Mouse (Mus musculus) limb, embryonic 14.5 days (tissue): Measurements from ENCODE around the gene Sbno2. TPM values are rescaled to one million over a fixed set of nuclear protein-coding genes. Genes with fewer than 3 reads are reported as not detected.
A peak's percentile ranks its signal among the peaks of the same experiment; 100 is the strongest.

Source experiments
- ATAC-seq: fragments of 200-750 bp; cut with Nextera tagmentation; 2 replicates; pipeline ENCODE4 v1.8.0; 2017; ENCODE audit warnings: low read depth, moderate number of reproducible peaks, moderate TSS enrichment; ENCODE audit not compliant: low FRiP score
- DNase-seq: peaks from one replicate; pipeline ENCODE4 v3.0.0-alpha.2; 2015; ENCODE audit warnings: low spot score
- H3K27ac ChIP-seq: fragments of 300-500 bp; sonication (generic); replicated peaks from 2 replicates; pipeline ENCODE4 v1.5.1; 2014; ENCODE audit warnings: low read depth, mild to moderate bottlenecking, low read length, moderate library complexity, mixed read lengths
- H3K27me3 ChIP-seq: fragments of 300-500 bp; sonication (generic); 2 replicates; pipeline ENCODE4 v1.6.1; 2014; ENCODE audit warnings: low read length, mixed read lengths; ENCODE audit not compliant: control insufficient read depth, insufficient read depth
- H3K36me3 ChIP-seq: fragments of 300-500 bp; sonication (generic); 2 replicates; pipeline ENCODE4 v1.6.1; 2014; ENCODE audit warnings: mild to moderate bottlenecking, low read length, moderate library complexity, mixed read lengths; ENCODE audit not compliant: control insufficient read depth, insufficient read depth
- H3K4me1 ChIP-seq: fragments of 300-500 bp; sonication (generic); 2 replicates; pipeline ENCODE4 v1.6.1; 2014; ENCODE audit warnings: antibody characterized with exemption, low read length, mixed read lengths; ENCODE audit not compliant: control insufficient read depth, insufficient read depth
- H3K4me2 ChIP-seq: fragments of 300-500 bp; sonication (generic); replicated peaks from 2 replicates; pipeline ENCODE4 v1.6.1; 2014; ENCODE audit warnings: low read depth, mild to moderate bottlenecking, low read length, moderate library complexity; ENCODE audit not compliant: severe bottlenecking
- H3K4me3 ChIP-seq: fragments of 300-500 bp; sonication (generic); replicated peaks from 2 replicates; pipeline ENCODE4 v1.5.1; 2014; ENCODE audit warnings: low read length
- H3K9ac ChIP-seq: fragments of 300-500 bp; sonication (generic); 2 replicates; pipeline ENCODE4 v1.6.1; 2014; ENCODE audit warnings: mild to moderate bottlenecking, low read depth, low read length, moderate library complexity; ENCODE audit not compliant: severe bottlenecking
- H3K9me3 ChIP-seq: fragments of 300-500 bp; sonication (generic); 2 replicates; pipeline ENCODE4 v1.6.1; 2016; ENCODE audit warnings: low read length; ENCODE audit not compliant: control insufficient read depth
- POLR2A ChIP-seq: fragments of 200-500 bp; IDR thresholded peaks from 2 replicates; pipeline ENCODE4 v1.8.0; 2012; ENCODE audit warnings: inconsistent platforms, mild to moderate bottlenecking, moderate library complexity, borderline replicate concordance; ENCODE audit not compliant: insufficient read depth, insufficient read length; ENCODE audit errors: extremely low read depth
- WGBS: fragments of 180-500 bp; shearing (Covaris S2); extraction: QIAGEN DNeasy Blood & Tissue Kit; methylation state at CpG from one replicate; pipeline ENCODE4 v1.1.7; 2014; 5-methylcytosine and 5-hydroxymethylcytosine counted together
- polyA plus RNA-seq, 2 experiments: library from polyadenylated mRNA; depleted of rRNA in 1 of 2; stranded (reverse) in 1 of 2; unstranded in 1 of 2; fragments of >200 nt; fragmentation: Nextera tagmentation in 1 of 2; extraction: Ambion mirVana in 1 of 2; gene quantifications; 2 replicates each; pipeline versions ENCODE4 v1.2.1 to v1.2.3; 2012 to 2014

Gene Sbno2
- polyA plus RNA-seq, 2 experiments, result 16.8 to 24.9 TPM

DNA sequence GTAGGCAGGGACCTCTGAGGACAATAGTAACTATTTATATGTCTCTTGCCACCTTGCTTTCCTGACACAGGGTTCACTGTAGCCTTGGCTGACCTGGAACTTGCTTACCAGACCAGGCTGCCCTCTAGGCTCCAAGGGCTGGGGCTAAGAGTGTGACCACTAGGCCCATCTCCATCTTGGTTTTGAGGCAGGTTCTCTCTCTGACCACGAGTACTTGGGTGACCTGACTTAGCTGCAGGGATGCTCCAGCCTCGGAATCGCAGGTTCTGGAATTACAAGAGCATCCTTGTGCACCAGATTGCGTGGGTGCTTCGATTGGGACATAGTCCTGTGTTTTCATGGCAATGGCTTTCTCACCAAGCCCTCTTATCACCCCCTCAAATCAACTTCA, 53.0 kb downstream of the Sbno2 start:
- no peak overlapping the region for H3K4me3 ChIP-seq

DNA sequence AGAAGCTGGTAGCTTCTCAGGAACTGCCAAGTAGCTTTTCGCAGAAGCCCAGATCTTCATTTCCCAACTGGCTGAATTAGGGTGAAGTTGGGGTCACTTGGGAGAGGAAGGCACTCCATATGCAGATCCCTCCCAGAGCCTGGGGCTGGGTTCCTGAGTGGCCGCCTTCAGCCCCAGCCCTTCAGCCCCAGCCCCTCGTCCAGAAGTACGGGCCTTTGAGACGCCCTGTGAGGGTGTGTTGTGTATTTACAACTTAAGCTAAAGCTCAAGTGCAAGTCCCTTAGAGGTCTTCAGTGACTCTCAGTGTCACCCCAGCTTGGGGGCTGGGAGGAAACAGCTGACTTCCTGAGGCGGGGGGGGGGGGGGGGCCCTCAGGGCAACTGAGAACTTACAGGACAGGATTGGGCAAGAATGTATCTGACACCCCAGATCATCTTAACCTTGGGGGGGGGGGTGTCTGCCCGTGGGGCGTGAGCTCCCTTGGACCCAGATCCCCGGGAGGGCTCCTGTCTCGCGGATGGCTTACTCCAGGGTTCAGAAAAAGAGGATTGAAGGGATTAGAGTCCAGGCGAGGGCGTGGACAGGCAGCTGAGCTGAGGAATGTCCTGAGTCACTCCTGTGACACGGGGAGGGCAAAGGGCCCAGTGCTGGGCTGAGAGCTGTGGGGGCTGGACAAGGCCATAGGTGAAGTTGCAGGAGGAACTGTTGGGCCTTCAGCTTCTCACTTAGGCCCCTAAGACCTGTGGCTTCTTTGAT, 53.6 kb downstream of the Sbno2 start:
- Histone ChIP-seq H3K9me3 (no peaks in the 10 kb centered on the region), H3K4me3 (no peak overlapping the region), H3K27ac (0 out of 2 replicates have a peak overlapping the region, but pooled peaks have one; percentile 2), H3K36me3 (peaks cover 15% of the 10 kb centered on the region), H3K9ac (no peak overlapping the region), H3K4me2 (no peak overlapping the region), H3K4me1 (peaks cover 16% of the 10 kb centered on the region), H3K27me3 (no peaks in the 10 kb centered on the region)
- TF ChIP-seq POLR2A, result no peak
- DNase-seq (no peak), ATAC-seq (no peak)
- WGBS, result 40% methylated on average over 8 of the region's 14 CpGs

More for the DNA sequence above, 53.0 kb downstream of the Sbno2 start:
- 85% methylated on average over 5 of the region's 5 CpGs for WGBS
- TF ChIP-seq POLR2A, result no peak
- ATAC-seq (no peak), DNase-seq (no peak)
- Histone ChIP-seq H3K27me3 (no peaks in the 10 kb centered on the region), H3K9ac (no peak overlapping the region), H3K4me2 (no peak overlapping the region), H3K4me1 (peaks cover 16% of the 10 kb centered on the region), H3K27ac (no peak overlapping the region), H3K36me3 (peaks cover 21% of the 10 kb centered on the region), H3K9me3 (no peaks in the 10 kb centered on the region)

DNA sequence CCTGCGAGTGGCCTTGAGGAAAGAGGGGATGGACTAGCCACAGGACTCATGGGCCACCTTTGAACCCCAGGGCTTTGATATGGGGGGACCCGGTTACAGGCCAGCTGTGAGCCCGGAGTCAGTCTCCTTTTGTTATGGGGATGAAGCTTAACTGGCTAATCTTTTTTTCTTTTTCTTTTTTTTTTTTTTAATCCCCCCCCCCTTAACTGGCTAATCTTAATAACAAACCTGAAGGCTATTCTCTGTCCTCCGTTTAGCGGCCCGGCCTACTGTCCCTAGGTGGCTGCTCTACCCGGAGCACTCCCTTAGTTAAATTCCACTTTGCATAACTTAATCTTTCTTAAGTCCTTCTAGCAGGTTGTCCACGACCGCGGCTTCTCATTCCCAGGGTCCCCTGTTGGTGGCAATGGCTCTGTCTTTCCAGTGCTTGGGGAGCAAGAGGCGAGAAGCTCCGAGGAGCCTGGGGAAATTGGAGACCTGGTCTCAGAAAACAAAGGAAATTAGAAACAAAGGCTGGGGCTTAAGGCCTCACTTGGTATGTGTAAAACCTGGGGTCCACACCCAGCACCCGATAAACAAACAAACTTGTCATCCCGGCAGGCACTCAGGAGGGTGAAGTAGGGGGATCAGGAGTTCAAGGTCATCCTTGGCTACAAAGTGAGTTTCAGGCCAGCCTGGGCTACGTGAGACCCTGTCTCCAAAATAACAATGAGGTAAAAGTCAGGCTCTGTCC, 54.3 kb downstream of the Sbno2 start:
- TF ChIP-seq POLR2A, result no peak
- Histone ChIP-seq H3K27me3 (no peaks in the 10 kb centered on the region), H3K4me2 (no peak overlapping the region), H3K9me3 (no peaks in the 10 kb centered on the region), H3K9ac (no peak overlapping the region), H3K27ac (no peak overlapping the region), H3K36me3 (peaks cover 10% of the 10 kb centered on the region), H3K4me1 (peaks cover 16% of the 10 kb centered on the region), H3K4me3 (no peak overlapping the region)
- WGBS, result 36% methylated on average over 15 of the region's 15 CpGs
- ATAC-seq, result no peak
- DNase-seq, result no peak

DNA sequence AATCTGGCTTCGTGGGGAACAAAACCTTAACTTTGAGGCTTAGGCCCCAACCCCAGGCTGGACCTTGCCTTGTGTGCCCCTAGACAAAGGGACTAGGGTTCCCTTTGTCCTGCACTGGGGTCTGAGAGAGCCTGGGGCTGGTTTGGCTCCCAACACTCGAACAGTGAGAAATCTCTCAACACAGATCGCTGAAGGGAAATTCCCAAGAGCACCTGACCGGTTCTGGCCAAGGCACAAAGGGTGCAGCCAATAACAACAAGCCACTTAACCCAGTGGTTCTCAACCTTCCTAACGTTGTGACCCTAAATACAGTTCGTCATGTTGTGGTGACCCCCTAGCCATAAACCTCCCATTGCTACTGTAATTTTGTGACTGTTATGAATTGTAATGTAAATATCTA, 55.1 kb downstream of the Sbno2 start:
- WGBS, result 34% methylated on average over 6 of the region's 6 CpGs
- Histone ChIP-seq H3K4me3 (no peak overlapping the region), H3K27me3 (no peaks in the 10 kb centered on the region), H3K9me3 (no peaks in the 10 kb centered on the region), H3K4me2 (no peak overlapping the region), H3K27ac (no peak overlapping the region), H3K9ac (no peak overlapping the region), H3K4me1 (peaks cover 12% of the 10 kb centered on the region), H3K36me3 (peaks cover 2% of the 10 kb centered on the region; the same call in 1 of the 2 replicates)
- DNase-seq, result no peak
- ATAC-seq, result no peak
- no peak for TF ChIP-seq POLR2A

DNA sequence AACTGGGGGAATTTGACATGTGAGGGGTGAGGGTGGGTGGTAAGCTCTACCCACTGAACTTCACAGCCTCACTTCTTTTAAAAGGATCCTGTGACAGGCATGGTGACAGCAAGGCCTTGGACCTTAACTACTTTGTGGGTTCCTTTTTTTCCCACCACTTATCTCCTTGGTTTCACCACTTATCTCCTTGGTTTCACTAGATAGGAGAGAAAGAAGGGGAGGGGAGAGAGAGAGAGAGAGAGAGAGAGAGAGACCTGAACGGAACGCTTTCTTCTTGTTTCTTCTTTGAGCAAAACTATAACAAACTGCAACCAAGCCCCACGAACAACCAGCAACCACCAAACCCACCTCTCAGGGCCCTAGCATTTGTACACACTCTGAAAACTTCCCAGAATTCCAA, 56.5 kb downstream of the Sbno2 start:
- Histone ChIP-seq H3K9me3 (no peaks in the 10 kb centered on the region), H3K4me1 (peaks cover 7% of the 10 kb centered on the region; the same call in 1 of the 2 replicates), H3K27me3 (no peaks in the 10 kb centered on the region), H3K27ac (no peak overlapping the region), H3K4me3 (no peak overlapping the region), H3K9ac (no peak overlapping the region), H3K36me3 (no peaks in the 10 kb centered on the region), H3K4me2 (no peak overlapping the region)
- TF ChIP-seq POLR2A, result no peak
- no peak for ATAC-seq
- 66% methylated on average over 3 of the region's 3 CpGs for WGBS
- no peak for DNase-seq
